Mouse (Mus musculus) thymus, postnatal 36 days (tissue): ENCODE measurements around the gene Tgfbrap1.

Experiments
- DNase-seq, 2 experiments: peaks; one replicate each; pipeline ENCODE4 v3.0.0; 2022; ENCODE audit warnings: mixed read lengths in 2 of 2

Gene Tgfbrap1

DNA sequence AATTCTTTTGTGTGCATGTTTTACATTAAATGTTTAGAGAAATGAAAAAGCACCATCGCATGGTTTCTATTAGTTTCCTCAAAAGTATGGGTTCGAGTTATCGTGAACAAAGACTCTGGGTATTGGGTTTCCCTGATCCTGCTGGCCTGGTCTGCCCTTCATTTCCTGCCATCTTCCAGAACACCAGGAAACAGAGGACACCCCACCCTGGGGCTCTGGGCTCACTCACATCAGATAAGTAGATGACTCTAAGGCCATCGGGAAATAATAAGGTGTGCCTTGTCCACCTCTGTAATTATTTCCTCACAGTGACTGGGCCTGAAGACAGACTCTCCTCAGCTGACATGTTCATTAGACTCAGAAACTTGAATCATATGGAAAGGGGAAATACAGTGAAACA, 88.0 kb downstream of the Tgfbrap1 start:
- DNase-seq: no peak

DNA sequence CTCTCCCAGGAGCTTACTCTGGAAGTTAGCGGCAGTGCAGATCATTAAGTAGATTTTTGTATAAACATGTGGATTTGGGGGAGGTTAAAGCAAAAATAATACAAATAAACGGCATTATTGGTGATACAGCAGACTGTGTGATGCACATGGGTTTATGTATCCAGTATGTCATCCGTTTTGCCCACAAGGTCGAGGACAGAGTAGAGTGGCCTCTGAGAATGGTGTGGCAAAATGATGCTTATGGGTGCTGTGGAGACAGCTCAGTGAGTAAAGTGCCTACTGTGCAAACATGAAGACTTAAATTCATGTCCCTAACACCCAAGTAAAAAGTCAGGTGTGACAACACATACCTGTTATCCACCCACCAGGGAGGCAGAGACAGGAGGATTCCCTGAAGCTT, 91.9 kb downstream of the Tgfbrap1 start:
- no peak for DNase-seq

DNA sequence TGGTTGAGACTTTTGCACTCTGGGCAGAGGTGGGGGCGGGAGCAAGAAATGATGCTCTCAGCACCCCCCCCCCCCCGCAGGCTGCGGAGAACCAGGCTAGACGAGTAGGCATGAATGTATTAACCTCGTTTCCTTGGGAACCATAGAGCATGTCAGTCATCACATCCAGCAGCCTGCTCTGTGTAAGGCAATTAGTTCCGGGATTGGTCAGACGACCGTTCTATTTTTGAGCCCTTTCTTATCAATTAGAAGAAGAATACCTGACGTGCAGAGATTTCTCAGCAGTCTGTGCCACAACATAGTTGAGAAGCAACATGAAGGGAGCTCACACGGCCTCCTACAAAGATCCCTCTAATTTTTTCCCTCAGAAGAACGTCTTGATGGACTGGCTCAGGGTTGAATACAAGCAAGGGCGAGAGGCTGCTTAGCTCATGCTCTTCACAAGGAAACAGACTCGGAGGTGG, 92.4 kb downstream of the Tgfbrap1 start:
- no peak for DNase-seq
